Mouse (Mus musculus) embryonic facial prominence, embryonic 13.5 days (tissue): ENCODE measurements around the gene Erich3. TPM values are rescaled to one million over a fixed set of nuclear protein-coding genes. Genes with fewer than 3 reads are reported as not detected.

ENCODE experiments used
- ATAC-seq: fragments of 200-750 bp; cut with Nextera tagmentation; 2 replicates; pipeline ENCODE4 v1.8.0; 2017; ENCODE audit warnings: low read depth; ENCODE audit not compliant: insufficient number of reproducible peaks, insufficient read depth, low FRiP score, low TSS enrichment
- H3K27ac ChIP-seq: fragments of 300-500 bp; sonication (generic); 2 replicates; pipeline ENCODE4 v1.5.1; 2015; ENCODE audit warnings: moderate library complexity, mild to moderate bottlenecking, inconsistent platforms
- H3K27me3 ChIP-seq: fragments of 300-500 bp; sonication (generic); 2 replicates; pipeline ENCODE4 v1.6.1; 2015; ENCODE audit warnings: mild to moderate bottlenecking, inconsistent platforms
- H3K36me3 ChIP-seq: fragments of 300-500 bp; sonication (generic); 2 replicates; pipeline ENCODE4 v1.6.1; 2015; ENCODE audit warnings: mild to moderate bottlenecking, inconsistent platforms
- H3K4me1 ChIP-seq: fragments of 300-500 bp; sonication (generic); 2 replicates; pipeline ENCODE4 v1.6.1; 2015; ENCODE audit warnings: inconsistent platforms
- H3K4me2 ChIP-seq: fragments of 300-500 bp; sonication (generic); 2 replicates; pipeline ENCODE4 v1.6.1; 2015; ENCODE audit warnings: moderate library complexity, mild to moderate bottlenecking, inconsistent platforms
- H3K4me3 ChIP-seq: fragments of 300-500 bp; sonication (generic); 2 replicates; pipeline ENCODE4 v1.5.1; 2015; ENCODE audit warnings: mild to moderate bottlenecking, inconsistent platforms
- H3K9ac ChIP-seq: fragments of 300-500 bp; sonication (generic); 2 replicates; pipeline ENCODE4 v1.6.1; 2015; ENCODE audit warnings: mild to moderate bottlenecking, inconsistent platforms
- H3K9me3 ChIP-seq: fragments of 300-500 bp; sonication (generic); 2 replicates; pipeline ENCODE4 v1.6.1; 2016; ENCODE audit warnings: inconsistent platforms
- WGBS: fragments of 180-500 bp; shearing (Covaris S2); methylation state at CpG from one replicate; pipeline ENCODE4 v1.1.7; 2015; ENCODE audit warnings: mixed read lengths; 5-methylcytosine and 5-hydroxymethylcytosine counted together
- polyA plus RNA-seq: library from polyadenylated mRNA; unstranded; fragments of >200 nt; fragmentation: Nextera tagmentation; extraction: Ambion mirVana; gene quantifications from 2 replicates; pipeline ENCODE4 v1.2.1, GENCODE M21; 2015

Gene Erich3
- polyA plus RNA-seq, 1 experiment from 2014 or later, result 0.06 TPM

- no peak overlapping the region for H3K4me2 ChIP-seq
- H3K27me3 ChIP-seq, result peaks cover 13% of the 10 kb centered on the region
- no peak overlapping the region for H3K27ac ChIP-seq
- no peaks in the 10 kb centered on the region for H3K36me3 ChIP-seq
- peaks cover 19% of the 10 kb centered on the region for H3K4me1 ChIP-seq
- 22% methylated on average over 6 of the region's 6 CpGs for WGBS
- H3K9me3 ChIP-seq, result no peaks in the 10 kb centered on the region
- no peak overlapping the region for H3K4me3 ChIP-seq
- H3K9ac ChIP-seq, result no peak overlapping the region
- ATAC-seq, result peak; percentile 58; the same call in 1 of the 2 replicates
These were observed 115.4 kb downstream of the Erich3 start for GRCm38 (mm10) chr3:154778836-154779595.

GRCm38 (mm10) chr3:154786354-154786753 is 122.7 kb downstream of the Erich3 start:
- WGBS, result 75% methylated on average over 9 of the region's 9 CpGs
- ATAC-seq, result no peak
- Histone ChIP-seq H3K27ac (no peak overlapping the region), H3K4me1 (no peaks in the 10 kb centered on the region), H3K36me3 (no peaks in the 10 kb centered on the region), H3K4me3 (no peak overlapping the region), H3K9me3 (no peaks in the 10 kb centered on the region), H3K27me3 (peaks cover 10% of the 10 kb centered on the region), H3K4me2 (no peak overlapping the region), H3K9ac (no peak overlapping the region)

- Histone ChIP-seq H3K36me3 (no peaks in the 10 kb centered on the region), H3K9me3 (no peaks in the 10 kb centered on the region), H3K4me2 (no peak overlapping the region), H3K4me3 (no peak overlapping the region), H3K27ac (no peak overlapping the region), H3K9ac (no peak overlapping the region), H3K27me3 (peaks cover 6% of the 10 kb centered on the region; the same call in 1 of the 2 replicates), H3K4me1 (no peaks in the 10 kb centered on the region)
- no peak for ATAC-seq
- WGBS, result 68% methylated on average over 3 of the region's 3 CpGs
These were observed 124.0 kb downstream of the Erich3 start for GRCm38 (mm10) chr3:154787611-154788010.

- no peaks in the 10 kb centered on the region for H3K4me1 ChIP-seq
- 74% methylated on average over 4 of the region's 4 CpGs for WGBS
- no peaks in the 10 kb centered on the region for H3K36me3 ChIP-seq
- H3K4me2 ChIP-seq, result no peak overlapping the region
- H3K27ac ChIP-seq, result no peak overlapping the region
- no peak for ATAC-seq
- no peak overlapping the region for H3K4me3 ChIP-seq
- no peaks in the 10 kb centered on the region for H3K9me3 ChIP-seq
- no peak overlapping the region for H3K9ac ChIP-seq
- H3K27me3 ChIP-seq, result no peaks in the 10 kb centered on the region
These were observed 129.9 kb downstream of the Erich3 start for GRCm38 (mm10) chr3:154793571-154793970.

DNA sequence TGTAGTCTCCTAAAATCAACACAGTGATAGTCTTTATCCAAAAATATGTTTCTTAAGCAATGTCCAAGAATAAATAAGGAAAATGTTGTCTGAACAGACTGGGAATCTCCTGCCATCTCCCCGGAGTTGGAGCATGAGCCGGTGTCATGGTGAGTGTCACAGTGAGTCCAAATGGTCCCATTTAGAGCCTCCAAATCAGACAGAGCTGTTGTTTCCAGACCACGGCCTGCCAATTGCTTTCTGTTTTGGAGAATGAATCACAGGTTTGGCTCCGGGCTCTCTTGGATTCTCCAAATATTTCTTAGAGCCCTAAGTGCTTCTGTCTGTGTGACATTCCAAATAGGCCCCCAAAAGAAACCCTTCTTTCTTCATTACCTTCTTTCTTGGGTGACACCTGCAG is 135.1 kb downstream of the Erich3 start:
- WGBS, result 66% methylated on average over 4 of the region's 4 CpGs
- Histone ChIP-seq H3K4me1 (no peaks in the 10 kb centered on the region), H3K27ac (no peak overlapping the region), H3K27me3 (no peaks in the 10 kb centered on the region), H3K4me3 (no peak overlapping the region), H3K36me3 (no peaks in the 10 kb centered on the region), H3K9ac (no peak overlapping the region), H3K4me2 (no peak overlapping the region), H3K9me3 (no peaks in the 10 kb centered on the region)
- ATAC-seq, result no peak

GRCm38 (mm10) chr3:154800454-154800853 is 136.8 kb downstream of the Erich3 start:
- H3K4me1 ChIP-seq, result no peaks in the 10 kb centered on the region
- ATAC-seq, result no peak
- no peak overlapping the region for H3K9ac ChIP-seq
- no peak overlapping the region for H3K4me3 ChIP-seq
- H3K4me2 ChIP-seq, result no peak overlapping the region
- no peaks in the 10 kb centered on the region for H3K27me3 ChIP-seq
- no peaks in the 10 kb centered on the region for H3K36me3 ChIP-seq
- WGBS, result 83% methylated on average over 8 of the region's 8 CpGs
- no peaks in the 10 kb centered on the region for H3K9me3 ChIP-seq
- H3K27ac ChIP-seq, result no peak overlapping the region

GRCm38 (mm10) chr3:154800888-154801429 is 137.3 kb downstream of the Erich3 start:
- no peaks in the 10 kb centered on the region for H3K9me3 ChIP-seq
- H3K4me3 ChIP-seq, result no peak overlapping the region
- 84% methylated on average over 8 of the region's 8 CpGs for WGBS
- no peaks in the 10 kb centered on the region for H3K4me1 ChIP-seq
- no peaks in the 10 kb centered on the region for H3K27me3 ChIP-seq
- H3K9ac ChIP-seq, result no peak overlapping the region
- H3K27ac ChIP-seq, result no peak overlapping the region
- no peaks in the 10 kb centered on the region for H3K36me3 ChIP-seq
- no peak overlapping the region for H3K4me2 ChIP-seq
- ATAC-seq, result no peak

- no peak overlapping the region for H3K4me3 ChIP-seq
- no peaks in the 10 kb centered on the region for H3K36me3 ChIP-seq
- H3K9me3 ChIP-seq, result no peaks in the 10 kb centered on the region
- no peak overlapping the region for H3K27ac ChIP-seq
- WGBS, result 22% methylated on average over 7 of the region's 7 CpGs
- no peak overlapping the region for H3K9ac ChIP-seq
- H3K4me2 ChIP-seq, result no peak overlapping the region
- ATAC-seq, result no peak
- H3K27me3 ChIP-seq, result no peaks in the 10 kb centered on the region; the same call in 1 of the 2 replicates
- peaks cover 6% of the 10 kb centered on the region for H3K4me1 ChIP-seq
These were observed 143.0 kb downstream of the Erich3 start for GRCm38 (mm10) chr3:154806626-154807025.

- H3K4me3 ChIP-seq, result no peak overlapping the region
- H3K27ac ChIP-seq, result no peak overlapping the region
- ATAC-seq, result no peak
- WGBS, result 75% methylated on average over 7 of the region's 7 CpGs
- no peaks in the 10 kb centered on the region for H3K36me3 ChIP-seq
- peaks cover 7% of the 10 kb centered on the region for H3K4me1 ChIP-seq
- H3K4me2 ChIP-seq, result no peak overlapping the region
- H3K27me3 ChIP-seq, result no peaks in the 10 kb centered on the region; the same call in 1 of the 2 replicates
- H3K9me3 ChIP-seq, result no peaks in the 10 kb centered on the region
- no peak overlapping the region for H3K9ac ChIP-seq
These were observed 146.7 kb downstream of the Erich3 start for GRCm38 (mm10) chr3:154810273-154810870.

- H3K9me3 ChIP-seq, result no peaks in the 10 kb centered on the region
- H3K27me3 ChIP-seq, result no peaks in the 10 kb centered on the region; the same call in 1 of the 2 replicates
- no peak for ATAC-seq
- no peak overlapping the region for H3K4me2 ChIP-seq
- no peak overlapping the region for H3K9ac ChIP-seq
- H3K36me3 ChIP-seq, result no peaks in the 10 kb centered on the region
- H3K27ac ChIP-seq, result no peak overlapping the region
- H3K4me3 ChIP-seq, result no peak overlapping the region
- 53% methylated on average over 9 of the region's 9 CpGs for WGBS
- H3K4me1 ChIP-seq, result peaks cover 12% of the 10 kb centered on the region
These were observed 147.6 kb downstream of the Erich3 start for GRCm38 (mm10) chr3:154811281-154811680.

DNA sequence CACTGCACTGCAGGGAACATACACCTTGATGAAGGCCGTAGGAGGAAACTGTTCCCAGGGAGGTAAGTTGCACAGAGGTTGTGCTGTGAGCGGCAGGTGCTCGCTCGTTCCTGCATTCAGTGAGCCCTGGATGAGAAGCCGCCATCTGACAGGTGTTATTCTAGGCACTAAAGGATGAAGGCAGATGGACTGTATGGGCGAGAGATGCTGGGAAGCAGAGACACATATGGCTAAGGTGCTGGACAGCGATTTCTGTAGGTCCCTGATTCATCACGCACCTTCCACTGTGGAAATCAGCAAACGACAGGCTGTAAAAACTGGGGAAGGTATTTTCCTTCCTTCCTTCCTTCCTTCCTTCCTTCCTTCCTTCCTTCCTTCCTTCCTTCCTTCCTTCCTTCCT is 148.2 kb downstream of the Erich3 start:
- WGBS, result 66% methylated on average over 9 of the region's 9 CpGs
- H3K4me3 ChIP-seq, result no peak overlapping the region

DNA sequence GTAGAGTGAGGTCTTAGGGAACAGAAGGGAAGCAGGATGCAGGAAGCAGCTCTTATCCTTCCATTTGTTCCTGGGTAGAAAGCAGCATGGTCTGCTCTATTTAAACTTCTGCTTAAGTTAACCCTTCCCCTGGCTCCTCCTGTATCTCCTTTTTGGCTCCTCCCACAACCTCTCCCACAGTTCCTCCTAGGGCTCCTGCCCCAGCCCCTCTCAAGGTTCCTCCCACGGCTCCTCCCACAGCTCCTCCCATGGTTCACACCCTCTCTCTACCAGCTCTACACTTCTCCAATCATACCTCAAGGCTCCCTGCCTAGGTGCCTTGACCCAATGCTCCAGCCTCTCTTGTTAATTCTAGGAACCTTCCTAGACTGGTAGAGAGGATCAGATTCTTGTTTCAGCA is 149.2 kb downstream of the Erich3 start:
- Histone ChIP-seq H3K27me3 (peaks cover 4% of the 10 kb centered on the region), H3K36me3 (no peaks in the 10 kb centered on the region), H3K4me3 (no peak overlapping the region), H3K9ac (no peak overlapping the region), H3K4me2 (no peak overlapping the region), H3K9me3 (no peaks in the 10 kb centered on the region), H3K4me1 (peaks cover 11% of the 10 kb centered on the region; the same call in 1 of the 2 replicates), H3K27ac (no peak overlapping the region)
- WGBS, result 70% methylated on average over 1 of the region's 1 CpGs
- no peak for ATAC-seq

More for the DNA sequence above, 148.2 kb downstream of the Erich3 start:
- H3K4me2 ChIP-seq, result no peak overlapping the region
- H3K9ac ChIP-seq, result no peak overlapping the region
- no peak overlapping the region for H3K27ac ChIP-seq
- no peaks in the 10 kb centered on the region for H3K36me3 ChIP-seq
- H3K4me1 ChIP-seq, result peaks cover 9% of the 10 kb centered on the region
- H3K27me3 ChIP-seq, result peaks cover 3% of the 10 kb centered on the region; the same call in 1 of the 2 replicates
- ATAC-seq, result no peak
- H3K9me3 ChIP-seq, result no peaks in the 10 kb centered on the region
